Mouse (Mus musculus) spleen, postnatal 10 days (tissue): ENCODE results near the gene Tmem106c.
A peak's percentile ranks its signal among the peaks of the same experiment; 100 is the strongest.

Experiments
- DNase-seq, 2 experiments: peaks; one replicate each; pipeline ENCODE4 v3.0.0; 2021 to 2022; ENCODE audit warnings: low spot score in 2 of 2

Tmem106c gene

GRCm38 (mm10) chr15:97963989-97964835 lies at the start of gene Tmem106c:
TSS of gene Tmem106c (plus strand) at chr15:97964200.
- peak; percentile 85 to 92 for DNase-seq

GRCm38 (mm10) chr15:97914331-97914747 lies 49.7 kb upstream of the Tmem106c start:
- no peak for DNase-seq

- DNase-seq, result no peak
These were observed 46.0 kb upstream of the Tmem106c start for GRCm38 (mm10) chr15:97917994-97918393.

DNA sequence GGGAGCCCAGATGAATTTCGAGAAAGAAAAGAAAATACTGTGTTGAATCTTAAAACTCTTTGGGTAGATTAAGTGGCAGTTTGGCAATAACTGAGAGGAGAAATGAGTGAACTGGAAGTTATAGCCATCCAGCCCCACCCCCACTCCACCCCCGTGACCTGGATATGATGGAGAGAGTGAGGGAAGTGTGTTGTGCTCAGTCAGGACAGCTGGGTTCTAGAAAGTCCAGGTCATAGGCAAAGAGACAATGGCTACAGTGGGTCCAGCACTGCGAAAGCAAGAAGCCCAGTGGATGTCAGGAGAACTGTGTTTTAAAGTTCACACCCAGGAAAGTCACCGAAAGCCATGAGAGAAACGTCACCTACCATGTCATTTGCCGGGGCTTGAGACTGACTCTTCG lies 44.8 kb upstream of the Tmem106c start:
- no peak for DNase-seq

DNA sequence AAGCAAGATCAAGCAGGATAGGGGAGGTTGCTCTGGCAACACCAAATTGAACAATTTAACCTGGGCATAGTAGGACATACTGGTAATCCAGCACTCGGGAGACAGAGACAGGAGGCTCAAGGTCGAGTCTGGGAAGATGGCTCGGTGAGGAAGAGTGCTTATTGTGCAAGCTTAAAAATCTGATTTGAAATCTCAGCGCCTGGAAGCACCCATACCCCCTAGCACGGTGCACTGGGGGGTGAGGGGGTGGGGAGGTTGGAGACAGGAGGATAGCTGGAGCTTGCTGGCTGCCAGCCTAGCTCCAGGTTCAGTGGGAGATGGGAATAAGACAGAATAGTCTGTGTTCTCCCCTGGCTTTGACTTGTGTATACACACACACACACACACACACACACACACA lies 43.7 kb upstream of the Tmem106c start:
- no peak for DNase-seq

DNA sequence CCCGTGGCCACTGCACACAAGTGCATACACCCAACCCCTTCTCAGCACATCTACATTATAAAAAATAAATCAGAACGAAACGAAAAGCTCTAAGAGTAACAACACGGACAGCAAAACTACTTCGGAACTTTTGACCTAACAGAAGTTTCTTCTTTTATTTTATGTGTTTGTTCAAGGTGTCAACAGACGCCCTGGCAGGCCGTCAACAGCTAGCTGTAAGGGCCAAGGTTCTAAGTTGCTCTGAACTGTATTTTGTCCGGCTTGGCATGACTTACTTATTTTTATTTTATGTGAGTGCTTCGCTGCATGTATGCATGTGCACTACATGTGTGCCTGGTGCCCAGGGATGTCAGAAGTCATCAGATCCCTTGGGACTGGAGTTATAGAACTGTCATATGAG lies 42.2 kb upstream of the Tmem106c start:
- DNase-seq, result no peak

DNA sequence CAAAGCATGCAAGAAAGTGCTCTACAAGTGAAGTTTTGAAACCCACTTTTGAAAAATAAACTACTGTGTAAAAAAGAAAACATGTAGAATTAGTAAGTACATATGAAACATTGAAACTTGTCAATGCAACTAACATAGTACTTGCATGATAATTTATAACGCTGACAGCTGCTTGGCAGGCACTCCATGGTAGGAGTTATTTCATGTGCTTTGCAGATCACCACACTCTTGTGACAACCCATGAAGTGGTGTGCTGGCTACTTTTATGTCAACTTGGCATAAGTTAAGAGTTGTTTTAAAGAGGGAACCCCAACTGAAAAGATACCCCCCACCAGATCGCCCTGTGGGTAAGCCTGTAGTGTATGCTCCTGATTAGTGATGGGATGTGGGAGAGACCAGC lies 41.6 kb upstream of the Tmem106c start:
- no peak for DNase-seq

GRCm38 (mm10) chr15:97927018-97927417 lies 37.0 kb upstream of the Tmem106c start:
- no peak for DNase-seq

DNA sequence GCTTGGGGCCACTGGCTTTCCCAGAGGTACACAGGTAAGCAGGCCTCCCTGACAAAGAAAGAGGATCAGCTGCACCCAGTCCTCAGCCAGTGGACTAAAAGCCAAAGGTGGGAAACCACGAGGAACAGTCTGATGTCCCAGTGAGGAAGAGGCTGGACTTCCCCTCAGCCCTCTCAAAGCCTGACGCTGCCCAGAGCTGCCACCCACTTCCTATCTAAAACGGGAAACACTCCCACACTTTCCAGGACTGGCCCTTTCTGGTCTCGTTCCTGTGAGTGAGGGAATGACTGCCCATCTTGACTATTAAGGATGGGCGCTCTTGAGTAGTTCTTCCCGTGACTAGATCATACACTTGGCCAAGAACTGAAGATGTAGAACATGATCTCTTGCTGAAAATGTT lies 36.2 kb upstream of the Tmem106c start:
- no peak for DNase-seq

DNA sequence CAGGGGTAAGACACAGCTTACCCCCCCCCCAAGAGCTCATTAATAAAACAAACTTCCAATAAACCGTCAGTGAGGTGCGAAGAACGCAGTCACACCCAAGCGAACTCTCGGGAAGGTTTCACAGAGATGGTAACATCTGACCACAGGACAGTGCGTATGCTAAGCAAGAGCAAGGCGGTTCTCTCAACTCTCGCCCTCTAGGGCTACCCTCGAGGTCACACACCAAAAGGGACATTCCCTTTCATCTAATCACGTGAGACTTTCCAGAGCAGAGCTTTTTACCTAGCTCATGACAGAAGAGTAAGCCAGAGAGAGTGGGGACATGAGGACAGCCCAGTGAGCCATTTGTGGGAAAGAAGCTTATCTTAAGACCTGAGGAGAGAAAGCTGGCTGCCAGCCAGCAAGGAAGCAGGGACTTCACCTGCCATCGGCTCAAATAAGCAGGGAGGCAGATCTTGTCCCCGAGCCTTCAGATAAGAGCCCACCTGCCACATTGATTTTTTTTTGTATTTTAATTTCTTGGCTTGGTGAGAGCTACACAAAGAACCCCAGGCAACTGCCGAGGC lies 34.7 kb upstream of the Tmem106c start:
- DNase-seq, result no peak

DNA sequence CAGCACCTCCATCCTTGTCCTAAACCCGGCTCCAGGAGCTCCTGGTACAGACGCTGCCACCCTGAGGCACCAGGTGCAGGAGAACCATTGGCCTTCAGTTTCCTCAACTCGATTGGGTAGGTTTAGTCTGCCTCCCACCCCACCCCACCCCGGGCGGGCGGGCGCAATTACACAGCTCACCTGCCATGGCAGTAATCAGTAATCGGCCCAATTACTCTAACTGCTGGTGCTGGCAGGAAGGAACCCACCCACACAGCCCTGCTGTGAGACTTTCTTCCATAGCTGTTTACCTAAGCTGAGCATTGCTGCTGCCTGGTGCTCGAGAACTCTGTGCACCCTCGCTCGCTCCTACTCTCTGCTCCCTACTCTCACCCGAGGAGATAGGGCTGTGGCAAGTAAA lies 31.6 kb upstream of the Tmem106c start:
- DNase-seq, result no peak

DNA sequence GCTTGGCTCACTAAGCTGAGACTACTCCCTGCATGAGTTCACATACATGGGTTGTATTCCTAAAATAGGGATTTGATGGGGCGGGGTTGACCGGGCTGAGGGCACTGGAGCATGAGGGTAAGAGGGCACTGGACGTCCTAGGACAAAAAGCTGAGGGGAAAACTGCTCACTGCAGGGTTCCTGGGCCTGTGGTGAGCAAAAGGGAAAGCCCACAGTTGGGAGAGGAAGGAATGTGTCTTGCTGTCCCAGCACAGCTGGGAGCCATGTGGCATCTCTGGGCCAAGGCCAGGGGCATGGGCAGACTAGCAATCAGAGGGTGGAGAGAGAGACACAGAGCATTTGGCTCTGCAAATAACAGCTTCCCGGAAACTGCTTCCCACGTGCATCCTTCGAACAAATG lies 25.4 kb upstream of the Tmem106c start:
- no peak for DNase-seq

GRCm38 (mm10) chr15:97940088-97940487 lies 23.9 kb upstream of the Tmem106c start:
- no peak for DNase-seq

GRCm38 (mm10) chr15:97941306-97941705 lies 22.7 kb upstream of the Tmem106c start:
- no peak for DNase-seq

- DNase-seq, result no peak
These were observed 21.5 kb upstream of the Tmem106c start for GRCm38 (mm10) chr15:97942538-97942937.

DNA sequence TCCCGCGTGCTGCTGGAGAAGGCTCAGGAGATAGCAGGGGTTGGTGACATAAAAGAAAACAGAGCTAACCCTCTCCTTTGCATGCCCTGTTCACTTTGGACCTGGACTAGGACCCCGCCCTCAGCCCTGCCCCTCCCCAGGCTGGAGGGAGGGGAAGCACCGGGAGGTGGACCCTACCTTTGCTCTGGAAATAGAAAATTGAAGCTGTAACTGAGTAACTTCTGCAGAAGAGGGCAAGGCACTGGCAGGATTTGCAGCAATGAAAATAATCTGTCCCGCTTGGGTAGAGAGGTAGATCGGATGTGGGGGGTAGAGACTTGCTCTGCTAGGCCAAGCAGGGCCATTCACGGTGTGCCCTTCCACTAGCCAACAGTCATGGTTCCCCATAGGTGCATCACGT lies 20.6 kb upstream of the Tmem106c start:
- no peak for DNase-seq

DNA sequence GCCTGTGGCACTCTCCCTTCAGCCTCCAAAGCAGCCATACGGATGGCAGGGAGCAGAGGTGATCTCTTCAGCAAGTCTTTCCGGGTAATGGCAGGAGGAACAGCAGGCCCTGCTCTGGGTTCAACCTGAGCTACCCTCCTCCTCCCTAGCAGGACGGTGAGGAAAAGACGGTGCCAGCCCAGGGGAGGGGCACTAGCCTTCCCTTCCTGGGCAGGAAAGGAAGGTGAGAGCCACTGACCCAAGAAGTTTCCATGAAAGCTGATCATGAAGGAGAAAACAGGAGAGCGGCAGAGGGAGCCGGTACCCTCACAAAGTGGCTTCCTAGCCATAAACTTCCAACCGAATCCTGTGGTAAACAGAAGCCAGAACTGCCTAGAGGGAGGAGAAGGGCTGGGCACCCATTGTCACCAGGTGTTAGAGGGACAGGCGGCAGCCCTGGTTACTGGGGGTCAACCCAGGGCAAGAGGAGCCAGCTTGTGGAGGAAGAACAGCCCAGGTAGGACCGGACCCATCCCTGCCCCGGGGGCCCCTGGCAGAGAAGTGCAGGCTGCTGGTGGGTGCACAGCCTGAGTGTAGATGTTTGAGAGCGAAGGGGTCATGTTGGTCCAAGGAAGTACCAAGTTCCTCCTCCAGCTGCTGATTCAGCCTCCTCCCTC lies 19.0 kb upstream of the Tmem106c start:
- DNase-seq, result peak in 1 of 2 experiments; percentile 10

DNA sequence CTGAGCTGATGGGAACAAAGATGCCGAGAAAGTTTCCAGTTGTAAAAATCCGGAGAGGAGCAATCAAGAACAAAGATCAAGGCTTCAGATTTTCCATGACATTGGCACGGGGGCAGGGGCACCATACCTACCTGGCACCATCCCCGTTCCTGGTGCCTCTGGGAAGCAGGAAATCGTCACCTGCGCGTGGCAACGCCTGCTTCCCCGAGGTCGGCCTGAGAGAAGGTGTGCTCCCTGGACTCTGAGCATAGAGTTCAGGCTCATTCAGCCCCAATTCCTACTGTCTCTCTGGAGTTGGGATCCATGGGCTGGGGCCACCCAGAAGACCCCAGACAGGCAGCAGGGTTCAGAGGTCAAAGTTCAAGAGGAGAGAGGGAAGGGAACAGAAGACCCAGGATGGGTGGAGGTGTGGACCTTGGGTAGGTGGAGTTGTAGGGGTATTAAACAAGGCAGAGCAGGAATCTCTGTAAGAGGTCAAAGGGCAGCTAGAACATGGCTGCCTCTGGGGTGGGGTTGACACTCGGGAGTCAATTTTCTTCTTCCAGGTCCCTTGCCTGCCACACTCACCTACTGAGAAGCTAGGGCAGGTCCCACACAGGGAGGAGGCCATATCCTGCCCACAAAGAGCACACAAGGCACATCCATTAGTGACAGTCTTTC lies 18.2 kb upstream of the Tmem106c start:
- peak in 1 of 2 experiments; percentile 6 for DNase-seq

- DNase-seq, result peak in 1 of 2 experiments; percentile 11
These were observed 15.3 kb upstream of the Tmem106c start for GRCm38 (mm10) chr15:97948720-97949119.

DNA sequence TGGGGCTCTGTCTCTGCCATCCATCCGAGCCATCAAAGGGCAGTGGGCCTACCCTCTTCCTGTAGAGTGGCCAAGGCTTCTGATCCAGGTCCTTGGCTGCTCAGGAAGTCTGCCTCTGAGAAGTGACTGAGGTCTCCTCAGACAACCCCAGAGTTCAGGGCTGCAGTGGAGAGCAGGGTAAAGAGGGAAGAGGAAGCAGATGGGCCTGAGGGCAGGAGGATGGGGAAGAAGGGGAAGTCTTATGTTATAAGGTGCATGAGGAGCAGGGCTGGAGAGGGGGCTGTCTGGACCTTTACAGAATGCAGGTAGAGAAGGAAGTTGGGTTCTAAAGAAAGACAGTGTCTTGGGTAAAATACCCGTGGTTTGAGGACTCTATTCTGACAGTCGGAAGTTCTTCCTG lies 14.3 kb upstream of the Tmem106c start:
- DNase-seq, result no peak

DNA sequence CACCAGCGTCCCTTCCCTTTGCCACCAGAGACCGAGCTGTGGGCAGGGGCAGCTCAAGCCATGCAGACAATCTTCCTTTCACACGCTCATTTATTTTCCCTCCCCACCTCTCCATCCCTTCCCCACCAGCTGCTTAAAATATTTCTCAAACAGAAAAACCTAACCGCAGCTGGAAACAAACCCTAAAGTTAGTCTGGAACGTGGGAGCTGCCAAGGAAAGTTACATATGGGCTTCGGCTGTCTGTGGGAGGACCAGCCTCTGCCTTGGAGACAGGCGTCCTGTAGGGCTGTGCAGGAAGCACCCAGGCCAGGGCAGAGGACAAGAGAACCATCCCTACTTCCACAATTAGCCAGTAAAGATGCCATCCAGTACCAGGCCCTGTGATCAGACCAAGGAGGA lies 13.8 kb upstream of the Tmem106c start:
- peak in 1 of 2 experiments; percentile 10 for DNase-seq

DNA sequence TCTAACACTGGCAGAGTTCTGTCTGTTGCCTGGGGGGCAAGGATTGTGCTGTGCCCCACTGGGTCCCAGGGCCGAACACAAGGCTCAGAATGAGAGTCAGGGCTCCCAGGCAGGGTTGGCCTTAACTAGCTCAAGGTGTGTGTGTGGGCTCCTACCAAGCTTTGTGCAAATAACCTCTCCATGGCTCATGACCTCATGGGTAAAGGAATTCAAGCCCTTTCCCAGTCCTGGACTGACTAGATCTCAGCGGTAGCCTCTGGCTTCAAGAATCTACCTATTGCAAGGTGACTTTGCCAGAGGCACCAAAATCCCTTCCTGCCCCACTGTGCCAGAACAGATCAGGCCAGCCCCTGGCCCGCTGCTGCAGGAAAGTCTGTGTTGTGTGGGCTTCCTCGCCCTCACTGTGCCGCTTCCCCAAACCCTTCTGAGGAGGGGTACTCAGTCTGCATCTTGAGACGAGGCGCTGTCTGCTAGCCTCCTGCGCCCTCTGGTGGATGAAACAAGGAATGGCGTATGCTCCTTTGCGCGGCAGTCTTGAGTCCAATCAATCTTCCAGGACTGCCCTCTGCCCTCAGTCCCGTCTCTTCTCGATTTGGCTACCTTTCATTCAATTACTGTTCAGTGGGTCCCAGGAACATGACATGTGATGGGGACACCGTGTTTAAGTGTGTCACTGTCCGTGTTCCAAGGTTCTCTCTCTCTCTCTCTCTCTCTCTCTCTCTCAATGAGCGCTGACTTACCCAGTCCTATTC lies 11.7 kb upstream of the Tmem106c start:
- DNase-seq, result peak; percentile 39 to 65
